16 mouse cellular contexts compared by ENCODE assay signal in the genomic region with DNA sequence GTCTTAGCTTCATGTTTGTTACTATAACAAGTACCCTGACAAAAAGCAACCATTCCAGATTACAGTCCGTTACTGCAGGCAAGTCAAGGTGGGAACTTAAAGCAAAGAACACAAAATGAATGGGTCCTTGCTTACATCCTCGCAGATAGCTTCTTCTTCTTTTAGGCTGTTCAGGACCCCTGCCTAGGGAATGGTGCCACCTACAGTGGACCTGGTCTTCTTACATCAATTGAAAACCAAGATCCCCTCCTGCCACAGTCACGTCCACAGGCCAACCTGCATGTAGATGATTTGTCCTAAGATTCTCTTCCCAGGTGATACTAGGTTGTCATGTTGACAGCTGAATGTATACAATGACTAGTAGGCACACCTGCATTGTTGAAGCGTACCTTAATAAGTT.
"Had no signal": no experiment of that assay in that cellular context is flagged by ENCODE, and none has a peak within 500 bp of the region (broad histone marks: within the 10 kb centered on the region; RNA-seq: fewer than 3 reads in every experiment).

No protein-coding gene starts in this region.

- H3K9ac ChIP-seq: neural tube, embryonic 13.5 days; neural tube, embryonic 15.5 days; stomach, embryonic 15.5 days had no signal

- H3K27me3 ChIP-seq: neural tube, embryonic 13.5 days; neural tube, embryonic 15.5 days; stomach, embryonic 15.5 days had no signal

- H3K4me3 ChIP-seq: neural tube, embryonic 13.5 days; neural tube, embryonic 15.5 days; stomach, embryonic 15.5 days had no signal

- H3K4me1 ChIP-seq: stomach, embryonic 15.5 days had no signal

- H3K27ac ChIP-seq: neural tube, embryonic 13.5 days; stomach, embryonic 15.5 days; stomach, postnatal 0 days had no signal

- H3K36me3 ChIP-seq: neural tube, embryonic 13.5 days; neural tube, embryonic 15.5 days; stomach, embryonic 15.5 days had no signal

- DNase-seq: retina, postnatal 1 day; right cerebral cortex, adult 18-20 months; right cerebral cortex, postnatal 14 days; right cerebral cortex, postnatal 25 days; right cerebral cortex, postnatal 4 days; spleen, adult 18-20 months; thymus, adult 18-20 months; thymus, adult 2 months; thymus, postnatal 14 days; thymus, postnatal 25 days; thymus, postnatal 36 days; thymus, postnatal 4 days had no signal

- H3K4me2 ChIP-seq: neural tube, embryonic 13.5 days; neural tube, embryonic 15.5 days; stomach, embryonic 15.5 days had no signal

- H3K9me3 ChIP-seq: neural tube, embryonic 13.5 days; neural tube, embryonic 15.5 days; stomach, embryonic 15.5 days had no signal
